Comparison of ENCODE assay signal across 25 mouse cellular contexts in genomic region chr14:102686791-102687190, GRCm38 (mm10).
DNase-seq lines count a peak whose midpoint lies in the region; ATAC-seq and TF ChIP-seq lines count a peak whose summit lies in the region.
"Had no signal": no experiment of that assay in that cellular context is flagged by ENCODE, and none has a peak within 500 bp of the region (broad histone marks: within the 10 kb centered on the region; RNA-seq: fewer than 3 reads in every experiment).

No protein-coding gene starts in this region.

- no peak for TF ChIP-seq CTCF in lung, postnatal 0 days (IDR thresholded peaks at IDR 0.05)

- no peak for ATAC-seq in embryonic facial prominence, embryonic 14.5 days (ENCODE audit: low read depth)
- ATAC-seq in megakaryocyte, adult 5-6 weeks (ENCODE audit: poor library complexity, severe bottlenecking): peak; percentile 57
- no peak for ATAC-seq in lung, postnatal 0 days
- ATAC-seq: activated CD4-positive, CD25-positive, alpha-beta regulatory T cell, adult 4 months; CD4-positive, CD25-positive, alpha-beta regulatory T cell, adult 4 months; forebrain, embryonic 13.5 days; forebrain, embryonic 15.5 days; forebrain, postnatal 0 days; Patski had no signal

- no peak for TF ChIP-seq EP300 in lung, postnatal 0 days (IDR thresholded peaks at IDR 0.05)

- H3K4me1 ChIP-seq in embryonic facial prominence, embryonic 14.5 days (ENCODE audit: control insufficient read depth, insufficient read depth, low read length): no peaks in the 10 kb centered on the region
- H3K4me1 ChIP-seq in embryonic facial prominence, embryonic 10.5 days: no peaks in the 10 kb centered on the region
- no peaks in the 10 kb centered on the region for H3K4me1 ChIP-seq in lung, postnatal 0 days (ENCODE audit: insufficient read depth, low read depth, low read length)
- H3K4me1 ChIP-seq: embryonic facial prominence, embryonic 12.5 days; embryonic facial prominence, embryonic 15.5 days; forebrain, embryonic 13.5 days; forebrain, embryonic 15.5 days had no signal

- no peak overlapping the region for H3K4me2 ChIP-seq in embryonic facial prominence, embryonic 14.5 days (ENCODE audit: low read depth, low read length)
- no peak overlapping the region for H3K4me2 ChIP-seq in lung, postnatal 0 days (replicated peaks; ENCODE audit: low read depth, low read length)
- H3K4me2 ChIP-seq: embryonic facial prominence, embryonic 12.5 days; embryonic facial prominence, embryonic 15.5 days; forebrain, embryonic 13.5 days; forebrain, embryonic 15.5 days had no signal

- DNase-seq in embryonic facial prominence, embryonic 14.5 days (ENCODE audit: low spot score): peak; percentile 41
- DNase-seq in embryonic facial prominence, embryonic 10.5 days (ENCODE audit: low spot score): no peak
- peak; percentile 5 for DNase-seq in skeletal muscle tissue, adult 2 months (ENCODE audit: low read depth, low spot score)
- no peak for DNase-seq in lung, postnatal 0 days (ENCODE audit: low spot score)
- no peak for DNase-seq in ovary, postnatal 14 days (ENCODE audit: low spot score)
- DNase-seq: adrenal gland, adult 8-10 months; adrenal gland, postnatal 14 days; adrenal gland, postnatal 36 days; B cell, adult 2 months; cerebellum, adult 11-12 months; cerebellum, adult 8-10 months; cerebellum, adult 9-11 months; cerebellum, postnatal 36 days; embryo, embryonic 11 days; forebrain, postnatal 0 days had no signal

- no peak overlapping the region for H3K27ac ChIP-seq in embryonic facial prominence, embryonic 14.5 days (replicated peaks; ENCODE audit: low read depth, low read length)
- no peak overlapping the region for H3K27ac ChIP-seq in embryonic facial prominence, embryonic 10.5 days (replicated peaks)
- no peak overlapping the region for H3K27ac ChIP-seq in lung, postnatal 0 days (ENCODE audit: low read length)
- H3K27ac ChIP-seq: embryonic facial prominence, embryonic 12.5 days; embryonic facial prominence, embryonic 15.5 days; forebrain, embryonic 13.5 days; forebrain, embryonic 15.5 days had no signal

- WGBS in embryonic facial prominence, embryonic 14.5 days: 29% methylated on average over 1 of the region's 1 CpGs
- 67% methylated on average over 1 of the region's 1 CpGs for WGBS in embryonic facial prominence, embryonic 10.5 days
- WGBS in lung, postnatal 0 days: 44% methylated on average over 1 of the region's 1 CpGs

- peaks cover 9% of the 10 kb centered on the region; the same call in 1 of the 2 replicates for H3K9me3 ChIP-seq in embryonic facial prominence, embryonic 14.5 days (ENCODE audit: control insufficient read depth, low read length)
- H3K9me3 ChIP-seq in embryonic facial prominence, embryonic 10.5 days: no peaks in the 10 kb centered on the region
- H3K9me3 ChIP-seq in lung, postnatal 0 days (ENCODE audit: low read length): no peaks in the 10 kb centered on the region
- H3K9me3 ChIP-seq: embryonic facial prominence, embryonic 12.5 days; embryonic facial prominence, embryonic 15.5 days; forebrain, embryonic 13.5 days had no signal

- no peaks in the 10 kb centered on the region for H3K27me3 ChIP-seq in embryonic facial prominence, embryonic 14.5 days (replicated peaks; ENCODE audit: control insufficient read depth, insufficient read depth, low read length)
- no peaks in the 10 kb centered on the region for H3K27me3 ChIP-seq in embryonic facial prominence, embryonic 10.5 days (replicated peaks; ENCODE audit: low read depth, poor library complexity, severe bottlenecking)
- H3K27me3 ChIP-seq in lung, postnatal 0 days (replicated peaks; ENCODE audit: insufficient read depth, low read length): no peaks in the 10 kb centered on the region
- H3K27me3 ChIP-seq: CH12.LX; embryonic facial prominence, embryonic 12.5 days; embryonic facial prominence, embryonic 15.5 days; forebrain, embryonic 13.5 days; forebrain, embryonic 15.5 days had no signal

- no peak overlapping the region for H3K4me3 ChIP-seq in embryonic facial prominence, embryonic 14.5 days (ENCODE audit: low read depth, low read length)
- no peak overlapping the region for H3K4me3 ChIP-seq in embryonic facial prominence, embryonic 10.5 days
- no peak overlapping the region for H3K4me3 ChIP-seq in lung, postnatal 0 days (ENCODE audit: low read depth, low read length)
- H3K4me3 ChIP-seq: embryonic facial prominence, embryonic 12.5 days; embryonic facial prominence, embryonic 15.5 days; forebrain, embryonic 13.5 days; forebrain, embryonic 15.5 days had no signal

- H3K36me3 ChIP-seq in embryonic facial prominence, embryonic 14.5 days (ENCODE audit: control insufficient read depth, insufficient read depth, low read length): no peaks in the 10 kb centered on the region
- no peaks in the 10 kb centered on the region for H3K36me3 ChIP-seq in embryonic facial prominence, embryonic 10.5 days (replicated peaks)
- no peaks in the 10 kb centered on the region for H3K36me3 ChIP-seq in lung, postnatal 0 days (ENCODE audit: insufficient read depth, low read length)
- H3K36me3 ChIP-seq: embryonic facial prominence, embryonic 12.5 days; embryonic facial prominence, embryonic 15.5 days; forebrain, embryonic 15.5 days; G1E had no signal

- H3K9ac ChIP-seq in embryonic facial prominence, embryonic 14.5 days (ENCODE audit: low read depth, low read length): no peak overlapping the region
- no peak overlapping the region for H3K9ac ChIP-seq in lung, postnatal 0 days (replicated peaks; ENCODE audit: low read depth)
- H3K9ac ChIP-seq: embryonic facial prominence, embryonic 12.5 days; embryonic facial prominence, embryonic 15.5 days; forebrain, embryonic 13.5 days; forebrain, embryonic 15.5 days; forebrain, postnatal 0 days had no signal

Comparison
In these comparisons a context has a peak if more than half of its experiments do, and no peak if none do; other contexts are left out.
1. DNase-seq: peak in embryonic facial prominence, embryonic 14.5 days (single experiment) and skeletal muscle tissue, adult 2 months (single experiment); none in embryonic facial prominence, embryonic 10.5 days (single experiment), lung, postnatal 0 days (single experiment) and ovary, postnatal 14 days (single experiment).